Mouse (Mus musculus): ENCODE results near the gene Slc35e3. TPM values are rescaled to one million over a fixed set of nuclear protein-coding genes. Genes with fewer than 3 reads are reported as not detected.

Gene Slc35e3
- polyA plus RNA-seq, 1 experiment from 2014 or later, result 11.7 TPM

- Histone ChIP-seq H3K27ac (no peak overlapping the region), H3K36me3 (0 out of 2 replicates have a peak, but pooled peaks cover 2% of the 10 kb centered on the region), H3K27me3 (replicated peaks) (no peaks in the 10 kb centered on the region), H3K9ac (no peak overlapping the region), H3K4me3 (replicated peaks) (no peak overlapping the region), H3K4me1 (replicated peaks) (no peaks in the 10 kb centered on the region), H3K9me3 (no peaks in the 10 kb centered on the region), H3K4me2 (replicated peaks) (no peak overlapping the region)
- WGBS, result 53% methylated on average over 15 of the region's 15 CpGs
- ATAC-seq, result peak; percentile 52; the same call in 1 of the 2 replicates
These were observed 14.7 kb downstream of the Slc35e3 start for GRCm38 (mm10) chr10:117731244-117732101.

GRCm38 (mm10) chr10:117730637-117731203 is 15.4 kb downstream of the Slc35e3 start:
- Histone ChIP-seq H3K27ac (no peak overlapping the region), H3K27me3 (replicated peaks) (no peaks in the 10 kb centered on the region), H3K4me1 (replicated peaks) (no peaks in the 10 kb centered on the region), H3K36me3 (no peaks in the 10 kb centered on the region), H3K4me3 (replicated peaks) (no peak overlapping the region), H3K4me2 (replicated peaks) (no peak overlapping the region), H3K9me3 (no peaks in the 10 kb centered on the region), H3K9ac (no peak overlapping the region)
- ATAC-seq, result no peak
- WGBS, result 93% methylated on average over 12 of the region's 12 CpGs

- no peaks in the 10 kb centered on the region for H3K36me3 ChIP-seq
- H3K4me1 ChIP-seq (replicated peaks), result no peaks in the 10 kb centered on the region
- H3K9ac ChIP-seq, result no peak overlapping the region
- no peak overlapping the region for H3K4me2 ChIP-seq (replicated peaks)
- 95% methylated on average over 7 of the region's 7 CpGs for WGBS
- no peak overlapping the region for H3K4me3 ChIP-seq (replicated peaks)
- no peak overlapping the region for H3K27ac ChIP-seq
- no peak for ATAC-seq
- no peaks in the 10 kb centered on the region for H3K9me3 ChIP-seq
- no peaks in the 10 kb centered on the region for H3K27me3 ChIP-seq (replicated peaks)
These were observed 16.0 kb downstream of the Slc35e3 start for GRCm38 (mm10) chr10:117730140-117730539.

GRCm38 (mm10) chr10:117729139-117729814 is 16.9 kb downstream of the Slc35e3 start:
- H3K9me3 ChIP-seq, result no peaks in the 10 kb centered on the region
- H3K27ac ChIP-seq, result no peak overlapping the region
- no peaks in the 10 kb centered on the region for H3K27me3 ChIP-seq (replicated peaks)
- H3K4me3 ChIP-seq (replicated peaks), result no peak overlapping the region
- 55% methylated on average over 11 of the region's 11 CpGs for WGBS
- no peaks in the 10 kb centered on the region for H3K4me1 ChIP-seq (replicated peaks)
- no peaks in the 10 kb centered on the region for H3K36me3 ChIP-seq
- no peak overlapping the region for H3K9ac ChIP-seq
- no peak for ATAC-seq
- H3K4me2 ChIP-seq (replicated peaks), result no peak overlapping the region

- H3K4me1 ChIP-seq (replicated peaks), result no peaks in the 10 kb centered on the region
- H3K9me3 ChIP-seq, result no peaks in the 10 kb centered on the region
- no peak overlapping the region for H3K27ac ChIP-seq
- H3K27me3 ChIP-seq (replicated peaks), result no peaks in the 10 kb centered on the region
- no peaks in the 10 kb centered on the region for H3K36me3 ChIP-seq
- no peak overlapping the region for H3K9ac ChIP-seq
- WGBS, result 85% methylated on average over 5 of the region's 5 CpGs
- ATAC-seq, result no peak
- H3K4me2 ChIP-seq (replicated peaks), result no peak overlapping the region
- H3K4me3 ChIP-seq (replicated peaks), result no peak overlapping the region
These were observed 17.6 kb downstream of the Slc35e3 start for GRCm38 (mm10) chr10:117728574-117728973.

- WGBS, result 67% methylated on average over 9 of the region's 9 CpGs
- no peaks in the 10 kb centered on the region for H3K9me3 ChIP-seq
- ATAC-seq, result no peak
These were observed 18.6 kb downstream of the Slc35e3 start for GRCm38 (mm10) chr10:117727518-117728110.

GRCm38 (mm10) chr10:117726888-117727385 is 19.2 kb downstream of the Slc35e3 start:
- H3K36me3 ChIP-seq, result no peaks in the 10 kb centered on the region
- no peak overlapping the region for H3K9ac ChIP-seq
- H3K27ac ChIP-seq, result no peak overlapping the region
- 93% methylated on average over 4 of the region's 4 CpGs for WGBS
- ATAC-seq, result no peak
- H3K4me3 ChIP-seq (replicated peaks), result no peak overlapping the region
- no peaks in the 10 kb centered on the region for H3K9me3 ChIP-seq
- no peaks in the 10 kb centered on the region for H3K4me1 ChIP-seq (replicated peaks)
- H3K4me2 ChIP-seq (replicated peaks), result no peak overlapping the region
- no peaks in the 10 kb centered on the region for H3K27me3 ChIP-seq (replicated peaks)

More at GRCm38 (mm10) chr10:117727518-117728110, 18.6 kb downstream of the Slc35e3 start:
- no peaks in the 10 kb centered on the region for H3K27me3 ChIP-seq (replicated peaks)
- H3K36me3 ChIP-seq, result no peaks in the 10 kb centered on the region
- H3K4me2 ChIP-seq (replicated peaks), result no peak overlapping the region
- H3K9ac ChIP-seq, result no peak overlapping the region
- H3K27ac ChIP-seq, result no peak overlapping the region
- H3K4me1 ChIP-seq (replicated peaks), result no peaks in the 10 kb centered on the region
- H3K4me3 ChIP-seq (replicated peaks), result no peak overlapping the region

GRCm38 (mm10) chr10:117726350-117726749 is 19.8 kb downstream of the Slc35e3 start:
- Histone ChIP-seq H3K9ac (no peak overlapping the region), H3K4me3 (replicated peaks) (no peak overlapping the region), H3K9me3 (no peaks in the 10 kb centered on the region), H3K36me3 (no peaks in the 10 kb centered on the region), H3K27me3 (replicated peaks) (no peaks in the 10 kb centered on the region), H3K4me1 (replicated peaks) (no peaks in the 10 kb centered on the region), H3K27ac (no peak overlapping the region), H3K4me2 (replicated peaks) (no peak overlapping the region)
- no peak for ATAC-seq
- WGBS, result 97% methylated on average over 4 of the region's 4 CpGs

GRCm38 (mm10) chr10:117725671-117726070 is 20.5 kb downstream of the Slc35e3 start:
- Histone ChIP-seq H3K4me1 (replicated peaks) (no peaks in the 10 kb centered on the region), H3K27me3 (replicated peaks) (no peaks in the 10 kb centered on the region), H3K36me3 (no peaks in the 10 kb centered on the region), H3K9me3 (no peaks in the 10 kb centered on the region), H3K4me3 (replicated peaks) (no peak overlapping the region), H3K27ac (no peak overlapping the region), H3K4me2 (replicated peaks) (no peak overlapping the region), H3K9ac (no peak overlapping the region)
- ATAC-seq, result no peak
- WGBS, result 75% methylated on average over 7 of the region's 7 CpGs

GRCm38 (mm10) chr10:117724804-117725361 is 21.3 kb downstream of the Slc35e3 start:
- no peaks in the 10 kb centered on the region for H3K27me3 ChIP-seq (replicated peaks)
- H3K4me3 ChIP-seq (replicated peaks), result no peak overlapping the region
- ATAC-seq, result no peak
- no peak overlapping the region for H3K9ac ChIP-seq
- no peaks in the 10 kb centered on the region for H3K36me3 ChIP-seq
- no peaks in the 10 kb centered on the region for H3K9me3 ChIP-seq
- no peak overlapping the region for H3K4me2 ChIP-seq (replicated peaks)
- WGBS, result 96% methylated on average over 3 of the region's 3 CpGs
- H3K27ac ChIP-seq, result no peak overlapping the region
- no peaks in the 10 kb centered on the region for H3K4me1 ChIP-seq (replicated peaks)

GRCm38 (mm10) chr10:117724136-117724718 is 21.9 kb downstream of the Slc35e3 start:
- Histone ChIP-seq H3K4me3 (replicated peaks) (no peak overlapping the region), H3K36me3 (no peaks in the 10 kb centered on the region), H3K27ac (no peak overlapping the region), H3K4me2 (replicated peaks) (no peak overlapping the region), H3K9ac (no peak overlapping the region), H3K9me3 (no peaks in the 10 kb centered on the region), H3K4me1 (replicated peaks) (no peaks in the 10 kb centered on the region), H3K27me3 (replicated peaks) (no peaks in the 10 kb centered on the region)
- WGBS, result 74% methylated on average over 5 of the region's 5 CpGs
- no peak for ATAC-seq
